Mouse (Mus musculus) intestine, postnatal 0 days (tissue): ENCODE results near the gene Xrcc4. TPM values are rescaled to one million over a fixed set of nuclear protein-coding genes. Genes with fewer than 3 reads are reported as not detected.

ENCODE experiments used
- ATAC-seq: fragments of 200-750 bp; cut with Nextera tagmentation; 2 replicates; pipeline ENCODE4 v1.8.0; 2017; ENCODE audit warnings: mild to moderate bottlenecking, moderate TSS enrichment, moderate library complexity
- H3K27ac ChIP-seq: fragments of 300-500 bp; sonication (generic); 2 replicates; pipeline ENCODE4 v1.5.1; 2014; ENCODE audit warnings: mild to moderate bottlenecking, low read depth, low read length, moderate library complexity
- H3K27me3 ChIP-seq: fragments of 300-500 bp; sonication (generic); replicated peaks from 2 replicates; pipeline ENCODE4 v1.6.1; 2014; ENCODE audit warnings: low read length, mixed read lengths; ENCODE audit not compliant: control insufficient read depth, insufficient read depth
- H3K36me3 ChIP-seq: fragments of 300-500 bp; sonication (generic); 2 replicates; pipeline ENCODE4 v1.6.1; 2014; ENCODE audit warnings: mild to moderate bottlenecking, moderate library complexity; ENCODE audit not compliant: control insufficient read depth, insufficient read depth
- H3K4me1 ChIP-seq: fragments of 300-500 bp; sonication (generic); replicated peaks from 2 replicates; pipeline ENCODE4 v1.6.1; 2014; ENCODE audit warnings: antibody characterized with exemption, low read length, mixed read lengths; ENCODE audit not compliant: control insufficient read depth, insufficient read depth
- H3K4me2 ChIP-seq: fragments of 300-500 bp; sonication (generic); replicated peaks from 2 replicates; pipeline ENCODE4 v1.6.1; 2014; ENCODE audit warnings: low read depth, mild to moderate bottlenecking, moderate library complexity
- H3K4me3 ChIP-seq: fragments of 300-500 bp; sonication (generic); 2 replicates; pipeline ENCODE4 v1.5.1; 2014; ENCODE audit warnings: low read depth, low read length
- H3K9ac ChIP-seq: fragments of 300-500 bp; sonication (generic); 2 replicates; pipeline ENCODE4 v1.6.1; 2014; ENCODE audit warnings: mild to moderate bottlenecking, low read depth, low read length
- H3K9me3 ChIP-seq: fragments of 300-500 bp; sonication (generic); 2 replicates; pipeline ENCODE4 v1.6.1; 2016; ENCODE audit warnings: mixed run types; ENCODE audit not compliant: control insufficient read depth
- CTCF ChIP-seq: sonication (generic); IDR thresholded peaks from 2 replicates; pipeline ENCODE4 v1.5.1; 2016; ENCODE audit warnings: low read depth, mild to moderate bottlenecking, control low read depth, antibody characterized with exemption, moderate library complexity
- WGBS: fragments of 180-500 bp; shearing (Covaris S2); extraction: QIAGEN DNeasy Blood & Tissue Kit; methylation state at CpG from one replicate; pipeline ENCODE4 v1.1.7; 2014; 5-methylcytosine and 5-hydroxymethylcytosine counted together
- polyA plus RNA-seq: library from polyadenylated mRNA; unstranded; fragments of >200 nt; fragmentation: Nextera tagmentation; extraction: Ambion mirVana; gene quantifications from 2 replicates; pipeline ENCODE4 v1.2.1, GENCODE M21; 2015

Gene Xrcc4
- polyA plus RNA-seq, 1 experiment from 2014 or later = 14.8 TPM

- H3K4me2 ChIP-seq = no peak overlapping the region
- ATAC-seq = no peak
- H3K27ac ChIP-seq = no peak overlapping the region
- no peaks in the 10 kb centered on the region for H3K4me1 ChIP-seq
- H3K36me3 ChIP-seq = no peaks in the 10 kb centered on the region
- WGBS = 87% methylated on average over 6 of the region's 6 CpGs
- no peak overlapping the region for H3K9ac ChIP-seq
- TF ChIP-seq CTCF = no peak
- no peaks in the 10 kb centered on the region for H3K27me3 ChIP-seq
- no peak overlapping the region for H3K4me3 ChIP-seq
- no peaks in the 10 kb centered on the region for H3K9me3 ChIP-seq
These were observed 175.5 kb downstream of the Xrcc4 start for GRCm38 (mm10) chr13:89913891-89914290.

GRCm38 (mm10) chr13:89906120-89906519 is 183.3 kb downstream of the Xrcc4 start:
- H3K4me1 ChIP-seq = no peaks in the 10 kb centered on the region
- no peak overlapping the region for H3K4me3 ChIP-seq
- H3K27ac ChIP-seq = no peak overlapping the region
- ATAC-seq = no peak
- H3K36me3 ChIP-seq = no peaks in the 10 kb centered on the region
- no peaks in the 10 kb centered on the region for H3K9me3 ChIP-seq
- 66% methylated on average over 2 of the region's 2 CpGs for WGBS
- H3K4me2 ChIP-seq = no peak overlapping the region
- TF ChIP-seq CTCF = no peak
- no peaks in the 10 kb centered on the region for H3K27me3 ChIP-seq
- H3K9ac ChIP-seq = no peak overlapping the region

GRCm38 (mm10) chr13:89899066-89899465 is 190.3 kb downstream of the Xrcc4 start:
- H3K27ac ChIP-seq = no peak overlapping the region
- H3K9ac ChIP-seq = no peak overlapping the region
- H3K9me3 ChIP-seq = no peaks in the 10 kb centered on the region
- no peak overlapping the region for H3K4me3 ChIP-seq
- no peak for ATAC-seq
- WGBS = 86% methylated on average over 4 of the region's 4 CpGs
- no peaks in the 10 kb centered on the region for H3K27me3 ChIP-seq
- H3K4me2 ChIP-seq = no peak overlapping the region
- H3K36me3 ChIP-seq = no peaks in the 10 kb centered on the region
- H3K4me1 ChIP-seq = no peaks in the 10 kb centered on the region
- TF ChIP-seq CTCF = no peak

- ATAC-seq = no peak
- Histone ChIP-seq H3K27ac (no peak overlapping the region), H3K9me3 (no peaks in the 10 kb centered on the region), H3K9ac (no peak overlapping the region), H3K4me3 (no peak overlapping the region), H3K4me2 (no peak overlapping the region), H3K4me1 (no peaks in the 10 kb centered on the region), H3K36me3 (no peaks in the 10 kb centered on the region), H3K27me3 (no peaks in the 10 kb centered on the region)
- 92% methylated on average over 4 of the region's 4 CpGs for WGBS
- TF ChIP-seq CTCF = no peak
These were observed 197.3 kb downstream of the Xrcc4 start for GRCm38 (mm10) chr13:89892140-89892539.

- Histone ChIP-seq H3K36me3 (no peaks in the 10 kb centered on the region), H3K27ac (no peak overlapping the region), H3K4me1 (no peaks in the 10 kb centered on the region), H3K27me3 (no peaks in the 10 kb centered on the region), H3K9ac (no peak overlapping the region), H3K4me2 (no peak overlapping the region), H3K9me3 (no peaks in the 10 kb centered on the region), H3K4me3 (no peak overlapping the region)
- no peak for ATAC-seq
- no peak for TF ChIP-seq CTCF
- WGBS = 76% methylated on average over 1 of the region's 1 CpGs
These were observed 199.2 kb downstream of the Xrcc4 start for GRCm38 (mm10) chr13:89890159-89890558.

GRCm38 (mm10) chr13:89889074-89889473 is 200.3 kb downstream of the Xrcc4 start:
- no peaks in the 10 kb centered on the region for H3K9me3 ChIP-seq
- H3K27me3 ChIP-seq = no peaks in the 10 kb centered on the region
- H3K36me3 ChIP-seq = no peaks in the 10 kb centered on the region
- WGBS = 69% methylated on average over 5 of the region's 5 CpGs
- no peak for TF ChIP-seq CTCF
- no peak overlapping the region for H3K27ac ChIP-seq
- ATAC-seq = no peak
- no peaks in the 10 kb centered on the region for H3K4me1 ChIP-seq
- H3K9ac ChIP-seq = no peak overlapping the region
- no peak overlapping the region for H3K4me2 ChIP-seq
- no peak overlapping the region for H3K4me3 ChIP-seq

- Histone ChIP-seq H3K9me3 (no peaks in the 10 kb centered on the region), H3K27me3 (no peaks in the 10 kb centered on the region), H3K27ac (no peak overlapping the region), H3K36me3 (no peaks in the 10 kb centered on the region), H3K4me3 (no peak overlapping the region), H3K9ac (no peak overlapping the region), H3K4me1 (no peaks in the 10 kb centered on the region), H3K4me2 (no peak overlapping the region)
- no peak for ATAC-seq
- no peak for TF ChIP-seq CTCF
- whole genome bisulfite sequencing = 85% methylated on average over 1 of the region's 1 CpGs
These were observed 205.9 kb downstream of the Xrcc4 start for GRCm38 (mm10) chr13:89883523-89883922.
